Mouse (Mus musculus) CH12.LX (cell line): Measurements from ENCODE around the gene Mks1. TPM values are rescaled to one million over a fixed set of nuclear protein-coding genes. Genes with fewer than 3 reads are reported as not detected.
A peak's percentile ranks its signal among the peaks of the same experiment; 100 is the strongest.
"Not testable (repeated sequence)": the region's sequence is repeated elsewhere in the genome, so short reads cannot be mapped to it uniquely, and the experiment has no call there.

ENCODE experiments used
- DNase-seq: peaks from one replicate; pipeline ENCODE4 v3.0.0-alpha.2; 2013; ENCODE audit errors: extremely low read depth
- H3K27ac ChIP-seq: 2 replicates; pipeline ENCODE4 v1.5.1; 2012; ENCODE audit warnings: low read depth, mild to moderate bottlenecking, control low read depth, moderate library complexity; ENCODE audit not compliant: insufficient read depth
- H3K27me3 ChIP-seq: replicated peaks from 2 replicates; pipeline ENCODE3; 2012; ENCODE audit warnings: inconsistent platforms
- H3K36me3 ChIP-seq, 2 experiments: replicated peaks in 1 of 2; 2 replicates each; pipeline versions ENCODE3 to v1.6.1; 2012; ENCODE audit warnings: inconsistent platforms in 1 of 2, low read length in 1 of 2, mild to moderate bottlenecking in 1 of 2, mixed read lengths in 1 of 2, moderate library complexity in 1 of 2; ENCODE audit not compliant: control insufficient read depth in 1 of 2, insufficient read depth in 1 of 2
- H3K4me1 ChIP-seq, 2 experiments: 2 replicates each; pipeline ENCODE4 v1.6.1; 2012; ENCODE audit warnings: inconsistent platforms in 1 of 2, moderate library complexity in 1 of 2; ENCODE audit not compliant: insufficient read depth in 2 of 2, control insufficient read depth in 1 of 2
- H3K4me2 ChIP-seq: 2 replicates; pipeline ENCODE4 v1.6.1; 2012; ENCODE audit warnings: low read depth, mild to moderate bottlenecking, control low read depth; ENCODE audit not compliant: poor library complexity, insufficient read depth, severe bottlenecking
- H3K4me3 ChIP-seq, 3 experiments: fragments of 150-350 bp in 1 of 3; sonication (generic) in 1 of 3; replicated peaks in 1 of 3; 2 replicates each; pipeline versions ENCODE3 to v1.5.1; 2011 to 2012; ENCODE audit warnings: low read depth in 2 of 3, low read length in 2 of 3, mild to moderate bottlenecking in 2 of 3, moderate library complexity in 2 of 3, control low read depth in 1 of 3, improper control_type of control experiment in 1 of 3, inconsistent platforms in 1 of 3, mixed read lengths in 1 of 3; ENCODE audit not compliant: poor library complexity in 1 of 3
- H3K79me2 ChIP-seq: replicated peaks from 2 replicates; pipeline ENCODE4 v1.6.1; 2012; ENCODE audit warnings: mild to moderate bottlenecking, moderate library complexity; ENCODE audit not compliant: control insufficient read depth, poor library complexity, insufficient read depth, severe bottlenecking; ENCODE audit errors: extremely low read depth
- H3K9ac ChIP-seq: 2 replicates; pipeline ENCODE4 v1.6.1; 2012; ENCODE audit warnings: low read depth, mild to moderate bottlenecking, control low read depth, moderate library complexity; ENCODE audit not compliant: insufficient read depth
- H3K9me3 ChIP-seq: replicated peaks from 2 replicates; pipeline ENCODE3; 2012; ENCODE audit warnings: low read length, inconsistent platforms, mixed read lengths
- BHLHE40 ChIP-seq: IDR thresholded peaks from 2 replicates; pipeline ENCODE4 v1.6.1; 2011; ENCODE audit warnings: mild to moderate bottlenecking, low read depth, low read length, improper control_type of control experiment
- CHD1 ChIP-seq: IDR thresholded peaks from 2 replicates; pipeline ENCODE4 v1.6.1; 2012; ENCODE audit warnings: low read depth, low read length, improper control_type of control experiment, inconsistent platforms
- CHD2 ChIP-seq: IDR thresholded peaks from 2 replicates; pipeline ENCODE4 v1.6.1; 2011; ENCODE audit warnings: low read length, improper control_type of control experiment
- CTCF ChIP-seq, 2 experiments: IDR thresholded peaks in 1 of 2; conservative IDR thresholded peaks in 1 of 2; 2 replicates each; pipeline ENCODE4 v1.5.1; 2011 to 2012; ENCODE audit warnings: low read depth in 2 of 2, low read length in 2 of 2, improper control_type of control experiment in 1 of 2, inconsistent platforms in 1 of 2, mild to moderate bottlenecking in 1 of 2, moderate library complexity in 1 of 2
- E2F4 ChIP-seq: IDR thresholded peaks from 2 replicates; pipeline ENCODE4 v1.6.1; 2011; ENCODE audit warnings: low read depth, low read length, improper control_type of control experiment; ENCODE audit not compliant: insufficient replicate concordance
- MAX ChIP-seq: IDR thresholded peaks from 2 replicates; pipeline ENCODE4 v1.6.1; 2011; ENCODE audit warnings: low read length, improper control_type of control experiment
- NELFE ChIP-seq: IDR thresholded peaks from 2 replicates; pipeline ENCODE4 v1.6.1; 2011; ENCODE audit warnings: low read depth, low read length, improper control_type of control experiment
- NRF1 ChIP-seq: IDR thresholded peaks from 2 replicates; pipeline ENCODE4 v1.6.1; 2014; ENCODE audit warnings: low read depth, mild to moderate bottlenecking, inconsistent platforms, low read length, improper control_type of control experiment, moderate library complexity
- PAX5 ChIP-seq: IDR thresholded peaks from 2 replicates; pipeline ENCODE4 v1.6.1; 2012; ENCODE audit warnings: low read length, inconsistent platforms, mixed read lengths
- POLR2A ChIP-seq: IDR thresholded peaks from 2 replicates; pipeline ENCODE4 v1.6.1; 2011; ENCODE audit warnings: low read depth, mild to moderate bottlenecking, improper control_type of control experiment, low read length
- RAD21 ChIP-seq: IDR thresholded peaks from 2 replicates; pipeline ENCODE4 v1.6.1; 2011; ENCODE audit warnings: low read depth, mild to moderate bottlenecking, low read length, improper control_type of control experiment, moderate library complexity
- SMC3 ChIP-seq: IDR thresholded peaks from 2 replicates; pipeline ENCODE4 v1.6.1; 2011; ENCODE audit warnings: low read depth, low read length, improper control_type of control experiment
- USF1 ChIP-seq: IDR thresholded peaks from 2 replicates; pipeline ENCODE4 v1.6.1; 2014; ENCODE audit warnings: low read depth, mild to moderate bottlenecking, inconsistent platforms, low read length, improper control_type of control experiment
- ZC3H11A ChIP-seq: IDR thresholded peaks from 2 replicates; pipeline ENCODE4 v1.6.1; 2012; ENCODE audit warnings: low read depth, mild to moderate bottlenecking, inconsistent platforms, low read length, improper control_type of control experiment
- ZKSCAN1 ChIP-seq: IDR thresholded peaks from 2 replicates; pipeline ENCODE4 v1.6.1; 2012; ENCODE audit warnings: low read depth, inconsistent platforms, low read length, improper control_type of control experiment, borderline replicate concordance
- ZMIZ1 ChIP-seq: IDR thresholded peaks from 2 replicates; pipeline ENCODE4 v1.6.1; 2012; ENCODE audit warnings: low read depth, mild to moderate bottlenecking, inconsistent platforms, low read length, improper control_type of control experiment
- ZNF384 ChIP-seq: IDR thresholded peaks from 2 replicates; pipeline ENCODE4 v1.6.1; 2012; ENCODE audit warnings: low read depth, low read length, improper control_type of control experiment, inconsistent platforms
- dilution Hi-C: fragments of 300-500 bp; cut with MboI; formaldehyde crosslinking; loops from 2 replicates; pipeline ENCODE4 v1.14.3; 2020; ENCODE audit warnings: low sequenced_read_pairs; ENCODE audit not compliant: extremely low pct_unique_long_range_greater_than_20kb, extremely low pct_ligation_motif_present
- in situ Hi-C: fragments of 300-500 bp; cut with MboI; formaldehyde crosslinking; loops from 3 replicates; pipeline ENCODE4 v1.14.3; 2019; ENCODE audit warnings: low sequenced_read_pairs, low pct_ligation_motif_present, low pct_unique_long_range_greater_than_20kb, mixed read lengths
- polyA plus RNA-seq: library from polyadenylated mRNA; unstranded; fragments of >175 nt; gene quantifications from 2 replicates; pipeline ENCODE4 v1.2.1, GENCODE M21; 2012; ENCODE audit warnings: low read depth; ENCODE audit not compliant: insufficient read length
- total RNA-seq, 2 experiments: library from RNA; depleted of rRNA; stranded (reverse); fragments of 300-350 nt in 1 of 2; fragments of >200 nt in 1 of 2; gene quantifications; 2 replicates each; pipeline ENCODE4 v1.2.3; 2012 to 2014

The Mks1 gene
- total and polyA plus RNA-seq, 3 experiments: 20.4 to 26.3 (median 24.4) TPM

GRCm38 (mm10) chr11:87866891-87867290, 13.9 kb downstream of the Mks1 start:
- H3K4me2 ChIP-seq, H3K27ac ChIP-seq, DNase-seq, H3K27me3 ChIP-seq, H3K79me2 ChIP-seq, in situ Hi-C loops, H3K4me3 ChIP-seq, H3K9me3 ChIP-seq, dilution Hi-C loops, H3K9ac ChIP-seq: not testable (repeated sequence)
- peaks cover 5 to 24% of the 10 kb centered on the region in 2 experiments for H3K4me1 ChIP-seq
- peaks cover 16 to 38% of the 10 kb centered on the region in 2 experiments for H3K36me3 ChIP-seq
- TF ChIP-seq SMC3: peak; percentile 23; the same call in 1 of the 2 replicates
- peak; percentile 27 for TF ChIP-seq RAD21
- TF ChIP-seq CTCF (conservative IDR thresholded peaks at IDR 0.05 in 1 of 2, IDR thresholded peaks at IDR 0.05 in 1 of 2; ENCODE audit: low read depth in 2 of 2, low read length in 2 of 2): peak in 1 of 2 experiments; percentile 57; a peak in 2 of 4 replicates
- TF ChIP-seq, all 38 proteins: peak for 3; not testable (repeated sequence) for 35

GRCm38 (mm10) chr11:87870096-87870495, 17.1 kb downstream of the Mks1 start:
- no peaks in the 10 kb centered on the region for H3K9me3 ChIP-seq
- peaks cover 5% of the 10 kb centered on the region for H3K27me3 ChIP-seq
- H3K4me2 ChIP-seq: no peak overlapping the region
- H3K4me3 ChIP-seq: no peak overlapping the region
- TF ChIP-seq NRF1: no peak
- dilution Hi-C loops: no loop called here
- in situ Hi-C loops: no loop called here
- no peak overlapping the region for H3K27ac ChIP-seq
- peaks cover 5 to 16% of the 10 kb centered on the region in 2 experiments for H3K4me1 ChIP-seq
- no peaks in the 10 kb centered on the region for H3K79me2 ChIP-seq
- DNase-seq: no peak
- H3K36me3 ChIP-seq: peaks cover 0 to 6% of the 10 kb centered on the region in 2 experiments
- no peak overlapping the region for H3K9ac ChIP-seq

- H3K36me3 ChIP-seq: no peaks in the 10 kb centered on the region
- peaks cover 9% of the 10 kb centered on the region for H3K27me3 ChIP-seq
Observed at GRCm38 (mm10) chr11:87871766-87872165, 18.8 kb downstream of the Mks1 start.

More at GRCm38 (mm10) chr11:87871766-87872165, 18.8 kb downstream of the Mks1 start:
- H3K4me1 ChIP-seq: peaks cover 5 to 16% of the 10 kb centered on the region in 2 experiments
- H3K4me3 ChIP-seq: no peak overlapping the region
- H3K9me3 ChIP-seq: no peaks in the 10 kb centered on the region
- dilution Hi-C loops: no loop called here
- no peaks in the 10 kb centered on the region for H3K79me2 ChIP-seq
- no peak overlapping the region for H3K4me2 ChIP-seq
- no peak for DNase-seq
- no peak overlapping the region for H3K27ac ChIP-seq
- TF ChIP-seq PAX5 (no peak), CHD2 (no peak), USF1 (no peak), POLR2A (no peak), ZC3H11A (no peak), ZKSCAN1 (no peak), BHLHE40 (no peak), ZNF384 (no peak), NELFE (no peak), E2F4 (no peak), ZMIZ1 (no peak), CHD1 (no peak), MAX (no peak)
- H3K9ac ChIP-seq: no peak overlapping the region
- in situ Hi-C loops: no loop called here
